Mouse (Mus musculus) 3T3-L1 (cell line): ENCODE measurements at regions not wholly inside any gene's neighbourhood (a gene's known extent, or its start where the extent isn't known, plus 50 kb on each side); places are given as distances from the start of the nearest gene placed in this dataset.

ENCODE experiments used
- DNase-seq: peaks from one replicate; pipeline ENCODE4 v3.0.0-alpha.2; 2015; ENCODE audit warnings: low read depth, low spot score

- DNase-seq: no peak
These were observed 545.6 kb downstream of the Tfap2b start for GRCm38 (mm10) chr1:19754346-19754745.

- no peak for DNase-seq
These were observed 549.3 kb downstream of the Tfap2b start for GRCm38 (mm10) chr1:19757921-19758436.

GRCm38 (mm10) chr1:19766879-19767278, 558.2 kb downstream of the Tfap2b start:
- no peak for DNase-seq

GRCm38 (mm10) chr1:19772266-19772665, 563.6 kb downstream of the Tfap2b start:
- DNase-seq: no peak

- DNase-seq: no peak
These were observed 565.8 kb downstream of the Tfap2b start for GRCm38 (mm10) chr1:19774502-19774901.

- no peak for DNase-seq
These were observed 568.8 kb downstream of the Tfap2b start for GRCm38 (mm10) chr1:19777542-19777941.

GRCm38 (mm10) chr1:19786971-19787370, 578.3 kb downstream of the Tfap2b start:
- DNase-seq: no peak

GRCm38 (mm10) chr1:19794124-19794523, 585.4 kb downstream of the Tfap2b start:
- no peak for DNase-seq

GRCm38 (mm10) chr1:19825887-19826286, 617.2 kb downstream of the Tfap2b start:
- DNase-seq: no peak

- no peak for DNase-seq
These were observed 618.0 kb downstream of the Tfap2b start for GRCm38 (mm10) chr1:19826455-19827366.

GRCm38 (mm10) chr1:19849918-19850317, 641.2 kb downstream of the Tfap2b start:
- peak; percentile 59 for DNase-seq

GRCm38 (mm10) chr1:19857250-19857649, 648.5 kb downstream of the Tfap2b start:
- DNase-seq: peak; percentile 2

- no peak for DNase-seq
These were observed 659.8 kb downstream of the Tfap2b start for GRCm38 (mm10) chr1:19868478-19868877.

- DNase-seq: no peak
These were observed 672.5 kb downstream of the Tfap2b start for GRCm38 (mm10) chr1:19881193-19881592.

- no peak for DNase-seq
These were observed 690.7 kb downstream of the Tfap2b start for GRCm38 (mm10) chr1:19899426-19899825.

GRCm38 (mm10) chr1:19899889-19900310, 691.2 kb downstream of the Tfap2b start:
- DNase-seq: no peak

- no peak for DNase-seq
These were observed 692.3 kb downstream of the Tfap2b start for GRCm38 (mm10) chr1:19900983-19901531.

- DNase-seq: no peak
These were observed 703.6 kb downstream of the Tfap2b start for GRCm38 (mm10) chr1:19912194-19912846.

GRCm38 (mm10) chr1:19918762-19919161, 699.1 kb downstream of the Pkhd1 start:
- DNase-seq: no peak

- no peak for DNase-seq
These were observed 690.7 kb downstream of the Pkhd1 start for GRCm38 (mm10) chr1:19927192-19927591.

- no peak for DNase-seq
These were observed 690.0 kb downstream of the Pkhd1 start for GRCm38 (mm10) chr1:19927736-19928327.
